Mouse (Mus musculus) v-Abl transformed pro-B cells (cell line): ENCODE measurements around the gene Bri3bp.

Source experiments
- in situ Hi-C, 2 experiments: fragments of 400-800 bp; cut with MboI; formaldehyde crosslinking; loops; one replicate each; pipeline ENCODE4 v1.15.1; 2025; ENCODE audit not compliant: unreplicated experiment in 2 of 2

Gene Bri3bp

GRCm38 (mm10) chr5:125446344-125446743 is 5.0 kb downstream of the Bri3bp start:
- in situ Hi-C loops, result no loop called here

GRCm38 (mm10) chr5:125448026-125448425 is 6.7 kb downstream of the Bri3bp start:
- in situ Hi-C loops, result no loop called here

GRCm38 (mm10) chr5:125448631-125449030 is 7.3 kb downstream of the Bri3bp start:
- in situ Hi-C loops, result no loop called here

GRCm38 (mm10) chr5:125449306-125449705 is 7.9 kb downstream of the Bri3bp start:
- in situ Hi-C loops, result no loop called here

- in situ Hi-C loops, result no loop called here
Observed at GRCm38 (mm10) chr5:125452573-125452972, 11.2 kb downstream of the Bri3bp start.

GRCm38 (mm10) chr5:125456100-125456499 is 14.7 kb downstream of the Bri3bp start:
- in situ Hi-C loops, result no loop called here

- in situ Hi-C loops, result no loop called here
Observed at GRCm38 (mm10) chr5:125457538-125457937, 16.2 kb downstream of the Bri3bp start.

GRCm38 (mm10) chr5:125460574-125460973 is 19.2 kb downstream of the Bri3bp start:
- in situ Hi-C loops, result no loop called here

GRCm38 (mm10) chr5:125461868-125462445 is 20.6 kb downstream of the Bri3bp start:
- in situ Hi-C loops, result no loop called here

GRCm38 (mm10) chr5:125465192-125465591 is 23.8 kb downstream of the Bri3bp start:
- in situ Hi-C loops, result no loop called here

GRCm38 (mm10) chr5:125465701-125466106 is 24.3 kb downstream of the Bri3bp start:
- in situ Hi-C loops, result no loop called here

- in situ Hi-C loops, result no loop called here
Observed at GRCm38 (mm10) chr5:125466483-125466882, 25.1 kb downstream of the Bri3bp start.

GRCm38 (mm10) chr5:125467261-125467660 is 25.9 kb downstream of the Bri3bp start:
- in situ Hi-C loops, result no loop called here

GRCm38 (mm10) chr5:125470713-125471112 is 29.3 kb downstream of the Bri3bp start:
- in situ Hi-C loops, result no loop called here

GRCm38 (mm10) chr5:125472796-125473475 is 31.6 kb downstream of the Bri3bp start:
- in situ Hi-C loops, result no loop called here

- in situ Hi-C loops, result loop anchor here in 1 of 2 experiments (25.0 kb wide), 1 partner anchor 563 kb away; no protein-coding TSS in a partner anchor
Observed at GRCm38 (mm10) chr5:125475030-125475429, 33.7 kb downstream of the Bri3bp start.

GRCm38 (mm10) chr5:125475601-125476285 is 34.4 kb downstream of the Bri3bp start, which contains the start of gene Aacs:
Aacs (plus strand) TSS chr5:125475814.
- in situ Hi-C loops, result loop anchor here in 1 of 2 experiments (25.0 kb wide), 1 partner anchor 563 kb away; no protein-coding TSS in a partner anchor

GRCm38 (mm10) chr5:125476286-125476625 is 34.9 kb downstream of the Bri3bp start:
- in situ Hi-C loops, result loop anchor here in 1 of 2 experiments (25.0 kb wide), 1 partner anchor 564 kb away; no protein-coding TSS in a partner anchor

GRCm38 (mm10) chr5:125476799-125477198 is 35.4 kb downstream of the Bri3bp start:
- in situ Hi-C loops, result loop anchor here in 1 of 2 experiments (25.0 kb wide), 1 partner anchor 564 kb away; no protein-coding TSS in a partner anchor

GRCm38 (mm10) chr5:125477533-125477932 is 36.2 kb downstream of the Bri3bp start:
- in situ Hi-C loops, result loop anchor here in 1 of 2 experiments (25.0 kb wide), 1 partner anchor 565 kb away; no protein-coding TSS in a partner anchor

GRCm38 (mm10) chr5:125478037-125478436 is 36.7 kb downstream of the Bri3bp start:
- in situ Hi-C loops, result loop anchor here in 1 of 2 experiments (25.0 kb wide), 1 partner anchor 566 kb away; no protein-coding TSS in a partner anchor
